Mouse (Mus musculus): Measurements from ENCODE around the gene C1qtnf3.
"Not testable (repeated sequence)": the region's sequence is repeated elsewhere in the genome, so short reads cannot be mapped to it uniquely, and the experiment has no call there.

The C1qtnf3 gene

DNA sequence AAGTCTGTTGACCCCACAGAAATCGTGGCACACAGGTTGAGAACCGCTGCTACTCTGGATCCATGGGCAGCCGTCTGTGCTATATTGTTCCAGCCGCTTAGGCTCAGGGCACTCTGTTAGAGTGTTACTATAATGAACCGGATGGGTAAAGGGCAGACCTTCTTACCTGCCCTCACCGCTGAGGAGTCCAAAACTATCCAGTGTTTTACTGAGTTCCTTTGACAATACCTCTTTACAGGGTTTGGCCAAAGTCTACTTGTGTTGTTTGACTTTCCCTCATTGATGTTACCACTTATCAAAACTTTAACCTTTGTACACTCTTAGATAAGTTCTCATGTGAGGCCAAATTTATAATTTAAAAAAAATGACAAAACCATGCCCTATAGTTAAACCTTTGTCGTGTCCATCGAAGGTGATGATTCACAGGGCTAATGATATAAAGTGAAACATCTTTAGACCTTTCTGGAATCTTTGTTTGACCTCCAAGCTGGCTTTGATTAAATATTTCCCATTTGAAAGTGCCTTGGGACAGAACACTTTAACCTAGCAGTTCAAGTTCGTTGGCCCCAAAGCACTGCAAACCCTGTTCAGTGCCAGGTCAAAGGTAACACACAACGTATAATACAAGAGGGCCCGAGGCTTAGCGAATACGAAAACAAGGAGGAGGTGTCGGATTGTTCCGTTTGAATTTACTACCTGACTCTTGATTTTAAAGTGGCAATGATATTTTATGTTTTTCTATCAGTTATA lies 7.3 kb downstream of the C1qtnf3 start:
- DNase-seq (ENCODE audit: low spot score in 2 of 2) = no peak

DNA sequence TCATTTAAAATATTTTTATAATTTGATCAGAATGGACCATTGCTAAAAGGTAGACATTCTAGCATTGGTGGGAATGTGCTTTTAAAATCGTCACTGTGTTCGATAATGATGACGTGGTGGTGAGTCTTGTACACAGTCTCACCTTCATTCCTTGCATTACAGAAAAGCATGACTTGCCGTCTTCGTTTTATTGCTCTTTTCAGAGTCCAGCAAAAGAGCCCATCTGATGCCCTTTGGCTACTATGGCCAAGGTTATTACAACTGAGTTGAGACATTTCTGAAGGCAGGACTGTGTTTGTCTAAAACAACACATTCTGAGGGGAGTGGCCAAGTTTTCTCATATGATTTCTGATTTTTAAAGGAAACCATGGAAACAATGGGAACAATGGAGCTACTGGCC lies 8.1 kb downstream of the C1qtnf3 start:
- DNase-seq (ENCODE audit: low spot score in 2 of 2) = no peak

DNA sequence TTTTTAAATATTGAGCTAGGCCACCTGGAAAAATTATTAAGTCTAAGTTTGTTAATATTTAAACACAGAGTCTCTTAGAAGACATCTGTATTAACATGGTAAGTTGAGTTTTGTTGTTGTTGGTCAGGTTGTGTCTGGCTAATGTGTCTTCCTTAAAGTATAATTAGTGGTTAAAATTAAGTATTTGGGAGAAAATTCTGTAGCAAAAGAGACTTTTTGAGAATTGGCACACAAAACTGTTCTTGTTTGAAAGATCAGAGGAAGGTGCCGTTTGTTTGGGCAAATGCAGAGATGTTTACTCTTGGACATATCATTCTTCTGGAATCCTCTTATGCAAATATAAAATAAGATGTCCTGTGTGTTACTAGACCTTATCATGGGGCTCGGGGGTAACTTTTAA lies 10.5 kb downstream of the C1qtnf3 start:
- DNase-seq (ENCODE audit: low spot score in 2 of 2) = no peak

DNA sequence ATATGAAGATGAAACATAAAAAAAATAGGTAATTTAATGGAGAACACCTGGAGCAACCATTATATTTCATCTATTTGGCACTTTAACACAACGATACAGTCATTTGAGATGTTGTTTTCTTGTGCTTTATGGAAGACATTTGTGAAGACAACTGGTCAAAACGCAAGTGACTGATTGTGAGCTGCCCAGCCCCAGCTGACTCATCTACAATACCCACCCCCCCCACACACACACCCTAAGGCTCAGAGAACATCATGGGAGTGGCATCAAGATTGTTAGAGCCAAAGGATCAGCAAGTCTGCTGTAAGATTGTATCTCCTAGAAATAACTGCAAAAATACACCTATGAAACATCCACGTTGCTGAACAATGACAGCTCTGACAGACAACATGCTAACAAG lies 17.3 kb downstream of the C1qtnf3 start:
- no peak for DNase-seq (ENCODE audit: low spot score in 2 of 2)

DNA sequence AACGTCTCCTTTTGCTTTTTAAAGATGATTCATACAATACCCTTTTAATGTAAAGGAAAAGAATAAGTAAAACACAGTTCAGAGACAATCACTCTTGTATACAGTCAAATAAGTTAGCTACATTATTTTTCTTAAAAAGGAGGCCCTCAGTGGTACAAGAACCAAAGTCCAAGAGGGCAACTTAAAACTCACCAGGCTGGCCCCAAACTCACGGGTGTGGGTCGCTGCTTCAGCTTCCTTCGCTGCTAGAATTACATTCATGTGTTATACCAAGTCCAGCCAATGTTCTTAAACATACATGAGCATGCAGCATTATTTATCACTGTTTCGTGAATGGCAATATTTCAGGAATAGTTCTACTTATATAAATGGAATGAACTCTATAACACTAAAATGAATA lies 18.6 kb downstream of the C1qtnf3 start:
- DNase-seq (ENCODE audit: low spot score in 2 of 2) = no peak

DNA sequence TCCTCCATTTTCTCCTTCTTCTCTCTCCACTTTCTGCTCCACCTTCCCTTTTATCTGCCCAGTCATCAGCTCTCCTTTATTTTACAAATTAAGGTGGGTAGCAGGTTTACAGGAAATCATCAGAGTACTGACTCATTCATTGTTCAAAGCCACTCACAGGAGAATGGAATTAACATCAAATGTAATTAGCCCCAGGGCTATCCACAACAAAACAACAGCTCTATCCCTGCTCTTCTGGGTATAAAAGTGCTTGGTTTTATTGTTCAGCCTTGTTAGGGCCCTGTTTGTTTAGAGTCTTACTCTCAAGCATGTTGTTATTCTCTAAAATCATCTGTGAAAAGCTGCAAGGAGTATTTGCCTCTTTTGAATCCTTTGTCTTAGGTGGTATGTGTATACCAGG lies 25.0 kb downstream of the C1qtnf3 start:
- DNase-seq (ENCODE audit: low spot score in 2 of 2) = no peak

DNA sequence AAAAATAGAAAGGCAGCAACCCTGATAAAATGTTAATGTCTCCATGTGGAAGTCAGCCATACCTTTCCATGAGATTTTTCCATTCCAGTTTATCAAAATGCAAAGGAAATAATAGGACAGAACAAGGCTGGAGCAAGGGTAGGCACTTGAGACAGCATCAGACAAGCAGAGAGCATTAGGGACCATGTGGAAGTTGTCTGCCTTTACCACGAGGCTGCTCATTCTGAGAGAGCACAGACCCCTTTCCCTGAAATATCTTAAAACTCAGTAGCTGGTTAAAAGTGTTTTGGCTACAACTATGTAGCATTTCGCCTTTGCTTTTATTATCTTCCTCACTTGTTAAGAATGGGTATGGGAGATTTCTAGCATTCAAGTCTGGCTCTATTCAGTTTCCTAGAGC lies 28.6 kb downstream of the C1qtnf3 start:
- no peak for DNase-seq (ENCODE audit: low spot score in 2 of 2)

DNA sequence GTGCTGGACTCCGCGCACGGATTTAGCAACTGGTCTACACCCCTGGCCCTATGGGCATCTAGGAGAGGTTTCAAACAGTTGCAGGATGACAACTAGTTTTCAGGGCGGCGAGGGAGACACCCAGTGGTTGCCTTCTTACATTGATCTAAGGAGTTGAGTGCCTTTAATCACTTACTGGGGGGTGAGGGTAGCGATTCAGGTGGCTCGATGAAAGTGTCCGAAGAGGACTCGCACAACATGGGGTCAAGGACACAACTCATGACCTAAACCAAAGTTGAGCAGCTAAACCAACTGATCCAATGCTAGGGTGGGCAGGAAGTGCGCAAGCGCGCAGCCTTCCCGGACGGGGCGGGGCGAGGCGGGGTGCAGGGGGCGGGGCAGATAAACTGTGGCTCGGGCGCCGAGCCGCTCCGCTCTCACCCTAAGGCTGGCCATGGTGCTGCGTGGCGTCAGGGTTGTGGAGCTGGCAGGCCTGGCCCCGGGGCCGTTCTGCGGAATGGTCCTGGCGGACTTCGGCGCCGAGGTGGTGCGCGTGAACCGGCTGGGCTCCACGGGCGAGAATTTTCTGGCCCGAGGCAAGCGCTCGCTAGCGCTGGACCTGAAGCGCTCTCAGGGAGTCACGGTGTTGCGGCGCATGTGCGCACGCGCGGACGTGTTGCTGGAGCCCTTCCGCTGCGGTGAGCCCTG lies 29.4 kb downstream of the C1qtnf3 start, which contains the start of gene Amacr:
Amacr (plus strand) TSS at position 380 of the 687 bp plus-strand sequence.
- peak; percentile 88 to 90 for DNase-seq (ENCODE audit: low spot score in 2 of 2)

DNA sequence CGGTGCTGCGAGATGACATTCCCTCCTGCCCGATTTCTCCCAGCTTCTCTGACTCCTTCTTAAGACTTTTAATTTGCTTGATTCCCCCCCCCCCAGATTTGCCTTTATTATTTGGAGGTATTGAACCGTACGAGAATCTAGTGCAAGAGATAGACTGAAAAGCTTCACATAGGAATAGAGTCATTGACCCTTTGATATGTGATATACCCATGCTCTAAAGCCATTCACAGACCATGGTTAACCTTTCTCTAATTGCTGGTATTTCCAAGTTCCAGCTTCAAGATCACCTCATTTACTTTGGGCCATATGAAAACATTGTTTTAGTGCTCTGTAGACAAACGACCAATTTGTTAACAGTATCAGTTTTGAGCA lies 29.9 kb downstream of the C1qtnf3 start:
- DNase-seq (ENCODE audit: low spot score in 2 of 2) = no peak

DNA sequence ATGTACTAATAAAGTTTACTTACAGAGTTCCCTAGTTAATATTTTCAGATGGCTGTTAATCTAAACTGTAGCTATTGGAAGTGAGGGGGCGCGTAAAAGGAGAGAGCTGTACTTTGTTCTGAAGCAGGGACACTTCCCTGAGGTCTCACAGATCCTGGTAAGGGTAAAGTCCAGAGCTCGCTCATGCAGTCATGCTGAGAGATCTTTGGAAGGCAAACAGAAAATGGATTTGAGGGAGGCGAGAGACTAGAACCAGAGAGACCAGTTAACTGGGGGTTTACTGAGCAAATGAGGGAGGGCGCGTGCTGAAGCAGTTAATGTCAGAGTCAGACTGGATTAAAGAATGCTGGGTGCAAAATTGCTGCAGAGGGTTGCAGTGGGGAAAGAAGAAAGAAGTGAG lies 33.6 kb downstream of the C1qtnf3 start:
- DNase-seq (ENCODE audit: low spot score in 2 of 2) = no peak

DNA sequence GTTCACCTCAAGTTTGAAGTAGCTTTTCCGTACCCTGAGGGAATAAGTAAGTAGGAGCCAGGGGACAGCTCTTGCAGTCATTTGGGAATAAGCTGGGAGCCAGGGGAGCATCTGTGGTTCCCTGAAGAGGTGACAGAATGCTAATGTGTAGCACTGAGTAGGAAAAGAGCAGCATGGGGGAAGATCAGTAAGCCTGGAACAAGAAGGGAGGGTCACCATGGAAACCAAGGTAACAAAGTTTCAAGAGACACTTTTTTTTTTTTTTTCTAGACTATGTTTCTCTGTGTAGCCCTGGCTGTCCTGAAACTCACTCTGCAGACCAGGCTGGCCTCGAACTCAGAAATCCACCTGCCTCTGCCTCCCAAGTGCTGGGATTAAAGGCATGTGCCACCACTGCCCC lies 34.3 kb downstream of the C1qtnf3 start:
- not testable (repeated sequence) for DNase-seq (ENCODE audit: low spot score in 2 of 2)

DNA sequence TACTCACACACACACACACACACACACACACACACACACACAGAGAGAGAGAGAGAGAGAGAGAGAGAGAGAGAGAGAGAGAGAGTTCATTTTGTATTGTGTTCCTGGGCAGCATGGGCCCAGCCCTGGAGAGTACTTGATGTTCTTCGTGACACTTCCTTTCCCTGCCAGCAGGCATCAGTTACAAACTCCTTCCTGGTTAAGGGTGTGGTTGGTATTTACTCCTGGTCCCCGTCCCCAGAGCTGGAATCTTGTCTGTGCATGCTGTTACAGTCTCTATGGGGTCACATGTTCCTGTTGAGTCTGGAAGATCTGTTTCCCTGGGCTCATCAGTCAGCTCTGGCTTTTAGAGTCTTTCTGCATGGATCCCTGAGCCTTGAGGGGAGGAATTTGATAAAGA lies 38.3 kb downstream of the C1qtnf3 start:
- DNase-seq (ENCODE audit: low spot score in 2 of 2) = no peak

DNA sequence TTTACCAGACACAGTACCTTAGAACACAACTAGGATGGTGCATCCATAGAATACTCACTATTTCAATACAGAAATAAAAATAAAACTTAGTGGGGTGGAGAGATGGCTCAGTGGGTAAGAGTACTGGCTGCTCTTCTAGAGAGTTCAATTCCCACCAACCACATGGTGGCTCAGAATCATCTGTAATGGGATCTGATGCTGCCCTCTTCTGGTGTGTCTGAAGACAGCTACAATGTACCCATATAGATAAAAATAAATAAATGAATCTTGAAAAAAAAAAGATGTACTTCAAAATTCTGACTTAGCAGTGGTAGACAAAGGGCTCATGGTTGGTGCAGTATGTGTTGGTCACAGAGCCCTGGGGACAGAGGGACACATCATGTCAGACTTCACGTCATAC lies 39.4 kb downstream of the C1qtnf3 start:
- no peak for DNase-seq (ENCODE audit: low spot score in 2 of 2)

DNA sequence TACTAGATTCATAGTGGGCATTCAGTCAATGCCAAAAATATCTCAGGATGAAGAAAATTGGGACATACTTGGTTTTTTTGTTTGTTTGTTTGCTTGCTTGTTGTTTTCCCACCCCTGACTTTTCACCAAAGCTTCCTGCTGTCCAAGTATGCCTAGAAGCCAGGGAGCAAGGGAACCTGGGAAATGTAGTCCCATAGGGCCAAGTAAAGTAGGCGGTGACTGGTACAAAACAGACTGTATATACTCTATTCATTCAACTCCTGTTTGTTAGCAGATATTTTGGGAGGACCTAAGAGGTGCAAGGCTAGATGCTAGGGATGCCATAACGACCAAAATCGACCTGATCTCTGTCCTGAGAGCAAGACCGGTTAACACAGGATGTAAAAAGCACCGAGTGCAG lies 47.7 kb downstream of the C1qtnf3 start:
- no peak for DNase-seq (ENCODE audit: low spot score in 2 of 2)

DNA sequence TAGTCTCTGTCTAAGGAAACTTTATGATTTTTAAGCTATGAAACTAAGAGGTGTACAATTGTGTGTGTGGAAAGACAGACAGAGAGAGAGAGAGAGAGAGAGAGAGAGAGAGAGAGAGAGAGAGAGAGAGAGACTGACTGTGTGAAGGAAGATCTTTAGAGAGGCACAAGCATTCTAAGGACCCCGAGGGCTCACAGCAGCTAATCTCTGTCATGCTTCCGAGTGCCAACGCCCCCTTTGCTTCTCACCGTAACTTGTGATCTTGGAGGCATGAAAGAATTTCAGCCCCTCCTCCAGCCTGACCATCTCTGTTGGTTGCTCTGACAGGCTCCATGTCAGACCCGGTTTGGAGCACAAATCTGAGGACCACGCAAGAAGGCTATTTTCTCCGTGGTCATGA lies 48.3 kb downstream of the C1qtnf3 start, which contains the start of gene Slc45a2:
Slc45a2 (plus strand) TSS at position 301 of the 400 bp plus-strand sequence.
- DNase-seq (ENCODE audit: low spot score in 2 of 2) = no peak

DNA sequence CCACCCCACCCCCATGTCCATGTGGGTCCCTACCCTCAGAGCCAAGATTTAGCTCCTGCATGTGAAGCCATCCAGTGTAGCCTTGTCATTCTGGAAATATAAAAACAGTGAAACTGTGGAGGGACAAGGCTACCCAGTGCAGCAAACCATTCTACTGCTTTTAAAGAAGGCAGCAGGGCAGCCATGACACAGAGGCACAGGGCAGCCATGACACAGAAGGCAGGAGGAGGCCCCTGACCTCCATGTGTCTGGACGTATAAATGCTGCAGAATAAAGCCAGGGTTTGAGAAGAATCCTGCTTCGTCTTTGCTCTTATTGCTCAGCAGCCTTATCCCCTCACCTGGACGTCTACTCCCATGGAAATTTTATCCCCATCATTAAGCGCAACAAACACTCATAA lies 51.7 kb downstream of the C1qtnf3 start:
- DNase-seq (ENCODE audit: low spot score in 2 of 2) = no peak

DNA sequence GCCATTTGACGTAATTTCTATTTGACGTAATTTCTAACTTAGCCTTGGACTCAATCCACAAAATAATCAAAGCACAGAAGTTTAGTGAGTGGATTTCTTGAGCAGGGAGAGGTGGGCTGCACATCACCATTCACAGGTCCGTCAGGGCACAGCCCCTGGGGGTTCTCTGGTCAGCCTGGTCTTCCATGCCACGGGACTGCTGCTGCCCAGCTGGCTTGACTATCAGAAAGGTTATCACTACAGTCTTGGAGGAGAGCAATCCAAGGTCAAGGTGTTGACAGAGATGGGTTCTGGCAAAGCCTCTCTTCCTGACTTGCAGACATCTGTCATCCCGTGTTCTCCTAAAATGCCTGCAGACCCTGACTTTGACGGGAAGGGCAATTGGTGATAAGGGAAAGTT lies 52.5 kb downstream of the C1qtnf3 start:
- no peak for DNase-seq (ENCODE audit: low spot score in 2 of 2)

DNA sequence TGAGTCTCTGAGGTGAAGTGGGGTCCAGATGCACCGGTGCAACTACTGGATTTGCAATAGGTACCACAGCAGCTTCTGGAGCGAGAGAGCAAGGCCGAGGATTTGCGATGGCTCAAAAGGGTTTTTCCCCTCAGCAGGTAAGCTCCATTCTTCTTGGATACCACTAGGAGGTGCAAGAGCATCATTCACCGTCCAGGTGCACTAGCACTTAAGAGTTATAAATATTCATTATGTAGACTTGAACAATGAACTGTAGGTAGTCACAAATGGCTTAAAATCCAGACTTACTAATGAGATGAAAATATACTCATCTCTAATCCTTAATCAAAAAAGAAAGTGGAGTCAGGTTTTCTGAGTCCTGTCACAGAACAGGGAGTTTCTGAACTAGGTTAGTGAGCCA lies 56.6 kb downstream of the C1qtnf3 start:
- DNase-seq (ENCODE audit: low spot score in 2 of 2) = no peak

DNA sequence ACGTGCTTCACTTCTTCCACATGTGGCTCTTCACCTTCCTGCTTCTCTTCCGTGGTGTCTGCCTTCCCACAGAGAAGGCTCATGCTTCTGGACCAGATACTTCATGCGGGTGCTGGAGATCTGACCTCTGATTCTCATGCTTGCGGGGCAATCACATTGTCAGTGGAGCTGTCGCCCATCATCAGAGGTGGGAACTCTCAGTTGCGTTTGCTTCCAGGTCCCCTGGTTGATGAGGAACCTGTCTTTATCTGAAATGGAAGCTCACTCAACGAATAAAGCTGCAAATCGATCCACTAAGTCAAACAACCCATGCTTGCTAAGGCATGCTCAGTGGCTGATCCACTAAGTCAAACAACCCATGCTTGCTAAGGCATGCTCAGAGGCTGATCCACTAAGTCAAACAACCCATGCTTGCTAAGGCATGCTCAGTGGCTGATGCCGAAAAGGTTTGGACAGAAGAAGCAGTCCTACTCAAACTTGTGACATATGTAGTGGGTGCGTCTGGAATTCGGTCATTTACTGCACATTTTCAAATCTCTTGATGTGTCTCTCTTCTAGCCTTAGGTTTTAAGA lies 58.9 kb downstream of the C1qtnf3 start:
- DNase-seq (ENCODE audit: low spot score in 2 of 2) = no peak

DNA sequence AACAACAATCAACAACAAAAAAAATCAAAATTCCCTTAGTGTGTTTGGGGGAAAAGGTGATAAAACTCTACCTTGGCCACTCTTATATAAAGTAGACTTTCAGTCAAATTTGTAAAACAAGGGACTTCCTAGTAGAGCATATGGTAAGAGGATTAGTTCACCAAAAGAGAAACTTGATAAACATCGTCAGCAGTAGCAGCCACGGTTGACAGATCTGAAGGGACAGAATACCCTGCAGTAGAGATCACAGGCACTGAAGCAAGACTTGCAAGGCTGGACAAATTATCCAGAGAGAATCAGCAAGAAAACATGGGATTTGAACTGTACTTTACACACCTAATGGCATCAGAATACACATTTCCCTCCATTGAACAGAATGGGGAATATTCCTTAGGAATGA lies 62.8 kb downstream of the C1qtnf3 start:
- no peak for DNase-seq (ENCODE audit: low spot score in 2 of 2)

DNA sequence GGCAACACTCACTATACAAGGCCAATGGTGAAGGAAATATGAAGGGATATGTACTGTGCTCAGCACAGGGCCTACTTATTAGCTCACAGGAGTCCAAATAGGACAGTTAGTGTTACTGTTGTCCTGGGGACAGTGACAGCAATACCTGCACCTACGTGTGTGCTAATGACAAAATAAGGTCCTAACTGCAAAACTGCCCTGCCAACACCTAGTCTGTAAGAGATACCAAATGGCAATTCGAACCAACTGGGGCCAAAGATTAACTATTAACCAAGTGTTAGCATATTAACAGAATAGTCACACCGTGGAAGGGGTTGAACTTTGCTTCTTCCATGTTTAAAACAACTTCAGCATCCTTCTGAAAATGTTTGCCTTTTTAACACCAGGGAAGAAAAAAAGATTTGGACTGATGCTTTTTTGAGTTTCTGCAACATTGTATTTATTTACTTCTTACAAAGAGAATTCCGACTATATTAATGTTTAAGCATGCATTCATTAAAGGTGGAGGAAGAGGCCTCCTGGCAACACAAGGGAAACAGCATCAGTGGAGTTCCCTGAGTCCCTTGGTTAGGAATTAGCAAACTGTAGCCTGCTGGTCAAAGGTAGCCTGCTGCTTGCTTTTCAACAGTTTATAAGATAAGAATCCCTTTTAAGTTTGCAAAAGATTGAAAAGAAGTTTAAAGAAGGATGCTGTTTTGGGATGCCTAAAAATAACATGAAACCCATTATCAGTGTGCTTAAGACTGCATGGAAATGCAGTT lies 74.8 kb downstream of the C1qtnf3 start:
- DNase-seq (ENCODE audit: low spot score in 2 of 2) = no peak

All from right cerebral cortex, postnatal 36 days (tissue).